Mouse (Mus musculus) embryonic facial prominence, embryonic 12.5 days (tissue): ENCODE data around the gene Tgfbr2. TPM values are rescaled to one million over a fixed set of nuclear protein-coding genes. Genes with fewer than 3 reads are reported as not detected.

ENCODE experiments used
- ATAC-seq: fragments of 200-750 bp; cut with Nextera tagmentation; 2 replicates; pipeline ENCODE4 v1.8.0; 2017; ENCODE audit not compliant: insufficient number of reproducible peaks, insufficient read depth, low FRiP score, low TSS enrichment
- H3K27ac ChIP-seq: fragments of 300-500 bp; sonication (generic); 2 replicates; pipeline ENCODE4 v1.5.1; 2016; ENCODE audit warnings: mild to moderate bottlenecking
- H3K27me3 ChIP-seq: fragments of 300-500 bp; sonication (generic); 2 replicates; pipeline ENCODE4 v1.6.1; 2016; ENCODE audit warnings: mild to moderate bottlenecking, moderate library complexity
- H3K36me3 ChIP-seq: fragments of 300-500 bp; sonication (generic); 2 replicates; pipeline ENCODE4 v1.6.1; 2016; ENCODE audit warnings: mild to moderate bottlenecking
- H3K4me1 ChIP-seq: fragments of 300-500 bp; sonication (generic); 2 replicates; pipeline ENCODE4 v1.6.1; 2016
- H3K4me2 ChIP-seq: fragments of 300-500 bp; sonication (generic); replicated peaks from 2 replicates; pipeline ENCODE4 v1.6.1; 2016; ENCODE audit warnings: mild to moderate bottlenecking, moderate library complexity
- H3K4me3 ChIP-seq: fragments of 300-500 bp; sonication (generic); 2 replicates; pipeline ENCODE4 v1.5.1; 2016; ENCODE audit warnings: mild to moderate bottlenecking
- H3K9ac ChIP-seq: fragments of 300-500 bp; sonication (generic); 2 replicates; pipeline ENCODE4 v1.6.1; 2016; ENCODE audit warnings: mild to moderate bottlenecking, moderate library complexity
- H3K9me3 ChIP-seq: fragments of 300-500 bp; sonication (generic); 2 replicates; pipeline ENCODE4 v1.6.1; 2016; ENCODE audit warnings: mild to moderate bottlenecking, moderate library complexity
- WGBS: fragments of 180-500 bp; shearing (Covaris S2); methylation state at CpG from one replicate; pipeline ENCODE4 v1.1.7; 2016; 5-methylcytosine and 5-hydroxymethylcytosine counted together
- polyA plus RNA-seq: library from polyadenylated mRNA; unstranded; fragments of >200 nt; fragmentation: Nextera tagmentation; extraction: Ambion mirVana; gene quantifications from 2 replicates; pipeline ENCODE4 v1.2.1, GENCODE M21; 2016

Tgfbr2 gene
- polyA plus RNA-seq, 1 experiment from 2014 or later = 28.7 TPM

GRCm38 (mm10) chr9:116214296-116214695 is 39.1 kb upstream of the Tgfbr2 start:
- Histone ChIP-seq H3K4me2 (no peak overlapping the region), H3K36me3 (no peaks in the 10 kb centered on the region), H3K27ac (no peak overlapping the region), H3K9me3 (no peaks in the 10 kb centered on the region), H3K4me1 (peaks cover 16% of the 10 kb centered on the region), H3K4me3 (no peak overlapping the region), H3K9ac (no peak overlapping the region), H3K27me3 (no peaks in the 10 kb centered on the region)
- 72% methylated on average over 6 of the region's 6 CpGs for WGBS
- ATAC-seq = no peak

DNA sequence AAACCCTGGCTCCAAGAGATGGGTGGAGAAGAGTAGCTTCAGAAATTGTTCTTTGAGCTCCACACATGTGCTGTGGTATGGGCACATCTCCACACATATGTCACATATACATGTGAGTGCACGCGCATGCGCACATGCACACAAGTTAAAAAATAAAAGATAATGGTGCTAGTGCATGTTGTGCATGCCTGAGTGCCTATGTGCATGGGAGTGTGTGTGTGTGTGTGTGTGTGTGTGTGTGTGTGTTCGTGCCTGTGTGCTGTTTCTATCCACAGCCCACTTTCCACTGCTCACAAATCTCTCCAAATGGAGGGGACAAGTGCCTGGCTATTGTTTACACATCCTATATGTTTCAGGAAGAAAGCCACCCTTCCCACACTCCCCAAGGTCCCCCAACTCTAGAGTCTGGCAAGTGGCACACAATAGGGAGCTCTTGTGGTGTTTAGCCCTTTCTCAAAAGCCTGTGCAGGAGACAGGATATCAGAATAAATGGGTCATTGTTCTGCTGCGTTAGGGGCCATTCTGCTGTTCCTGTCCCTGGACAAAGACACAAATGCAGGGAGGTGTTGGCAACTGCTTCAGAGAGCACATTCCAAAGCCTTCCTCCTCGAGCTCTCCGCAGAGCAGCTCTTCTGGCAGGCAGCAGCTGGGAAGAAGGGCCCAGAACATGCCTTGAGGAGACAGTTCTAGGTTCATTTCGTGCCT is 37.9 kb upstream of the Tgfbr2 start:
- peak; percentile 52 for ATAC-seq
- WGBS = 58% methylated on average over 8 of the region's 8 CpGs
- H3K27ac ChIP-seq = no peak overlapping the region

GRCm38 (mm10) chr9:116212069-116212468 is 36.9 kb upstream of the Tgfbr2 start:
- Histone ChIP-seq H3K9me3 (no peaks in the 10 kb centered on the region), H3K36me3 (no peaks in the 10 kb centered on the region), H3K9ac (no peak overlapping the region), H3K4me2 (no peak overlapping the region), H3K4me1 (peaks cover 7% of the 10 kb centered on the region; the same call in 1 of the 2 replicates), H3K27me3 (no peaks in the 10 kb centered on the region), H3K27ac (no peak overlapping the region), H3K4me3 (no peak overlapping the region)
- WGBS = 82% methylated on average over 12 of the region's 12 CpGs
- ATAC-seq = no peak

More for the DNA sequence above, 37.9 kb upstream of the Tgfbr2 start:
- Histone ChIP-seq H3K4me2 (no peak overlapping the region), H3K4me3 (no peak overlapping the region), H3K9ac (no peak overlapping the region), H3K4me1 (peaks cover 4% of the 10 kb centered on the region; the same call in 1 of the 2 replicates), H3K27me3 (no peaks in the 10 kb centered on the region), H3K36me3 (no peaks in the 10 kb centered on the region), H3K9me3 (no peaks in the 10 kb centered on the region)

- H3K4me2 ChIP-seq = no peak overlapping the region
- ATAC-seq = no peak
- H3K4me1 ChIP-seq = peaks cover 7% of the 10 kb centered on the region; the same call in 1 of the 2 replicates
- no peaks in the 10 kb centered on the region for H3K27me3 ChIP-seq
- no peak overlapping the region for H3K9ac ChIP-seq
- no peaks in the 10 kb centered on the region for H3K9me3 ChIP-seq
- no peak overlapping the region for H3K4me3 ChIP-seq
- H3K36me3 ChIP-seq = no peaks in the 10 kb centered on the region
- WGBS = 86% methylated on average over 16 of the region's 16 CpGs
- no peak overlapping the region for H3K27ac ChIP-seq
Observed at GRCm38 (mm10) chr9:116208169-116208904, 33.2 kb upstream of the Tgfbr2 start.

GRCm38 (mm10) chr9:116206901-116207300 is 31.7 kb upstream of the Tgfbr2 start:
- Histone ChIP-seq H3K4me2 (no peak overlapping the region), H3K27me3 (no peaks in the 10 kb centered on the region), H3K4me3 (no peak overlapping the region), H3K9me3 (no peaks in the 10 kb centered on the region), H3K4me1 (peaks cover 4% of the 10 kb centered on the region; the same call in 1 of the 2 replicates), H3K27ac (no peak overlapping the region), H3K36me3 (no peaks in the 10 kb centered on the region), H3K9ac (no peak overlapping the region)
- no peak for ATAC-seq
- WGBS = 63% methylated on average over 2 of the region's 2 CpGs

DNA sequence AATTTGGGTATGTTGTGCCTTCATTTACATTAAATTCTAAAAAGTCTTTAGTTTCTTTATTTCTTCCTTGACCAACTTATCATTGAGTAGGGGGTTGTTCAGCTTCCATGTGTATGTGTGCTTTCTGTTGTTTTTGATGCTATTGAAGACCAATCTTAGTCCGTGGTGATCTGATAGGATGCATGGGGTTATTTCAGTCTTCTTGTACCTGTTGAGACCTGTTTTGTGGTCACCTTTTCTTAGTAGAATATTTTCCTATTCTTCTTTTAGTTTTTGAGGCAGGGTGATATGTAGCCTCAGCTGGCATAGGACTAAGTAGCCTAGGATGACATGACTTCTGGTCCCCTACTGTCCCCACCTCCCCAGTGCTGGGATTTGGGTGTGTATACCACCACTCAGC is 28.5 kb upstream of the Tgfbr2 start:
- Histone ChIP-seq H3K27ac (no peak overlapping the region), H3K4me3 (no peak overlapping the region), H3K36me3 (no peaks in the 10 kb centered on the region), H3K4me1 (peaks cover 9% of the 10 kb centered on the region; the same call in 1 of the 2 replicates), H3K4me2 (no peak overlapping the region), H3K27me3 (no peaks in the 10 kb centered on the region), H3K9me3 (no peaks in the 10 kb centered on the region), H3K9ac (no peak overlapping the region)
- WGBS = 90% methylated on average over 1 of the region's 1 CpGs
- ATAC-seq = no peak

- H3K4me3 ChIP-seq = no peak overlapping the region
- H3K4me2 ChIP-seq = no peak overlapping the region
- H3K36me3 ChIP-seq = no peaks in the 10 kb centered on the region
- H3K4me1 ChIP-seq = peaks cover 5% of the 10 kb centered on the region; the same call in 1 of the 2 replicates
- peak overlapping the region; percentile 17; the same call in 1 of the 2 replicates for H3K27ac ChIP-seq
- 68% methylated on average over 9 of the region's 9 CpGs for WGBS
- ATAC-seq = no peak
- no peak overlapping the region for H3K9ac ChIP-seq
- H3K27me3 ChIP-seq = no peaks in the 10 kb centered on the region
- H3K9me3 ChIP-seq = no peaks in the 10 kb centered on the region
Observed at GRCm38 (mm10) chr9:116199127-116199526, 24.0 kb upstream of the Tgfbr2 start.

DNA sequence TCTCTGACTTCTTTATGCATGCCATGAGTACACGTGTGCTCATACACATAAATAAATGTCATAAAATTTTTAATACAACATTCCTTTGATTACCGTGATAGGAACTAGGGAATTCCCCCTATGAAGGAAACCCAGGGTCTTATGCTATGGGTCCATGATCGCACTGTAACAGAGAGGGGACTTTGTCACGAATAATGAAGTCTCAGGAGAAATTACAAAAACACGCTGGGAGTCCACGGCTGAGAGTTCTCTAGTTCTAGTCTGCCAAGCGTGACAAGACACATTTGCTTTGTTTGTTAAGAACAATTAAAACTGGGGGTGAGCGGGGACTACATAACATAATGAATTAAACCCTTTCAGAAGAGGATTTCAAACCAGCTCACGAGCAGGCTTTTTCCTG is 23.3 kb upstream of the Tgfbr2 start:
- no peaks in the 10 kb centered on the region for H3K9me3 ChIP-seq
- no peak overlapping the region for H3K9ac ChIP-seq
- 45% methylated on average over 9 of the region's 9 CpGs for WGBS

DNA sequence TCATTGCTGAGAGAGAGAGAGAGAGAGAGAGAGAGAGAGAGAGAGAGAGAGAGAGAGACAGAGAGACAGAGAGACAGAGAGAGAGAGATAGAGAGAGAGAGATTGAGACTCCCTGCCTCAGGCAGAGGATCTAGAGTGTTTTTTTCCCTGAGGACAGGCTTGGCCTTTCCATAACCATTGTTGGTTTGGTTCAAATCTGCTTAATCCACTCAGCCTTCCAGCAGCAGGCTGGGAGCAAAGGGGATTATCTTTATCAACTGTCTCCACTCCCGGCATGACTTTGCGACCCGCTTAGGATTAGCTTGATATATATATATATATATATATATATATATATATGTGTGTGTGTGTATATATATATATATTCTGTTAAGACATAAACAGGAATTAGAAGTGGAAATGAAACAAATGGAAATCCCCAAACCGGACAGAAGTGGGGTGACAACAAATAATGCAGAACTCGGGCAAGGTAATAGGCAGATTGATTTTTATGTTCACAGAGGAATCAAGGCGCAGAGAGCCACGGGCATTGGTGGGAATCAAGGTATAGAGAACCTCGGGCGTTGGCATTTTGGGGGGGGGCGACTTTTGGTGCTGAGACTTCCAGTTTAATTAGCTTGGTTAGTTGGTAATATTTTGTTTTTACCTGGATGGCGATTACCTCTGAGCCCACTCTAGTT is 22.5 kb upstream of the Tgfbr2 start:
- no peak overlapping the region for H3K9ac ChIP-seq
- H3K27ac ChIP-seq = no peak overlapping the region
- 87% methylated on average over 11 of the region's 11 CpGs for WGBS
- H3K4me2 ChIP-seq = no peak overlapping the region
- no peak overlapping the region for H3K4me3 ChIP-seq
- ATAC-seq = no peak
- no peaks in the 10 kb centered on the region for H3K36me3 ChIP-seq
- peaks cover 5% of the 10 kb centered on the region; the same call in 1 of the 2 replicates for H3K4me1 ChIP-seq
- H3K27me3 ChIP-seq = no peaks in the 10 kb centered on the region
- H3K9me3 ChIP-seq = no peaks in the 10 kb centered on the region

More for the DNA sequence above, 23.3 kb upstream of the Tgfbr2 start:
- ATAC-seq = no peak
- H3K4me1 ChIP-seq = peaks cover 5% of the 10 kb centered on the region; the same call in 1 of the 2 replicates
- H3K27ac ChIP-seq = no peak overlapping the region
- no peak overlapping the region for H3K4me3 ChIP-seq
- no peaks in the 10 kb centered on the region for H3K27me3 ChIP-seq
- H3K36me3 ChIP-seq = no peaks in the 10 kb centered on the region
- H3K4me2 ChIP-seq = no peak overlapping the region

GRCm38 (mm10) chr9:116193889-116194450 is 18.8 kb upstream of the Tgfbr2 start:
- Histone ChIP-seq H3K27ac (no peak overlapping the region), H3K36me3 (no peaks in the 10 kb centered on the region), H3K9ac (no peak overlapping the region), H3K27me3 (no peaks in the 10 kb centered on the region), H3K4me3 (no peak overlapping the region), H3K4me1 (peaks cover under 1% of the 10 kb centered on the region; the same call in 1 of the 2 replicates), H3K9me3 (no peaks in the 10 kb centered on the region), H3K4me2 (no peak overlapping the region)
- ATAC-seq = no peak
- WGBS = 82% methylated on average over 4 of the region's 4 CpGs

- Histone ChIP-seq H3K36me3 (no peaks in the 10 kb centered on the region), H3K4me3 (no peak overlapping the region), H3K9ac (no peak overlapping the region), H3K4me2 (no peak overlapping the region), H3K27me3 (no peaks in the 10 kb centered on the region), H3K4me1 (no peaks in the 10 kb centered on the region; the same call in 1 of the 2 replicates), H3K9me3 (no peaks in the 10 kb centered on the region), H3K27ac (no peak overlapping the region)
- ATAC-seq = no peak
- 73% methylated on average over 1 of the region's 1 CpGs for WGBS
Observed at GRCm38 (mm10) chr9:116193535-116193881, 18.3 kb upstream of the Tgfbr2 start.
